8 mouse cellular contexts compared by ENCODE assay signal in genomic region chr2:116072321-116072640, GRCm38 (mm10). TPM values are rescaled to one million over a fixed set of nuclear protein-coding genes. Genes with fewer than 3 reads are reported as not detected.
DNase-seq lines count a peak whose midpoint lies in the region; ATAC-seq and TF ChIP-seq lines count a peak whose summit lies in the region.

No protein-coding gene starts in this region.

- peak overlapping the region; percentile 93 for H3K4me3 ChIP-seq in heart, embryonic 10.5 days
- H3K4me3 ChIP-seq in forebrain, postnatal 0 days (ENCODE audit: low read depth, low read length): peak overlapping the region; percentile 70
- peak overlapping the region; percentile 81 for H3K4me3 ChIP-seq in midbrain, embryonic 11.5 days (ENCODE audit: low read depth, low read length)
- H3K4me3 ChIP-seq in cerebellum, adult 2 months (replicated peaks; ENCODE audit: insufficient read depth, low read depth, low read length): no peak overlapping the region

- DNase-seq in heart, embryonic 10.5 days (ENCODE audit: low spot score): no peak
- DNase-seq in heart, adult 9 months (ENCODE audit: low spot score in 2 of 2): no peak
- peak; percentile 34 for DNase-seq in adipocyte (ENCODE audit: low spot score)
- peak; percentile 67 for DNase-seq in forebrain, postnatal 0 days
- peak; percentile 93 for DNase-seq in midbrain, embryonic 11.5 days (ENCODE audit: low spot score, missing footprints)
- no peak for DNase-seq in urinary bladder, postnatal 36 days (ENCODE audit: low spot score in 2 of 2)
- DNase-seq in cerebellum, postnatal 4 days (ENCODE audit: low spot score in 2 of 2): no peak
- no peak for DNase-seq in cerebellum, adult 2 months

- no peaks in the 10 kb centered on the region for H3K9me3 ChIP-seq in heart, embryonic 10.5 days
- no peaks in the 10 kb centered on the region for H3K9me3 ChIP-seq in forebrain, postnatal 0 days (ENCODE audit: low read length)
- H3K9me3 ChIP-seq in midbrain, embryonic 11.5 days (ENCODE audit: control insufficient read depth, low read length): no peaks in the 10 kb centered on the region

- H3K4me1 ChIP-seq in heart, embryonic 10.5 days: peaks cover 38% of the 10 kb centered on the region
- H3K4me1 ChIP-seq in forebrain, postnatal 0 days (ENCODE audit: insufficient read depth): no peaks in the 10 kb centered on the region
- H3K4me1 ChIP-seq in midbrain, embryonic 11.5 days (ENCODE audit: control insufficient read depth, insufficient read depth, low read length): peaks cover 12% of the 10 kb centered on the region
- no peaks in the 10 kb centered on the region for H3K4me1 ChIP-seq in cerebellum, adult 2 months (ENCODE audit: control insufficient read depth, insufficient read depth, low read length)

- no peaks in the 10 kb centered on the region for H3K36me3 ChIP-seq in heart, embryonic 10.5 days
- no peaks in the 10 kb centered on the region for H3K36me3 ChIP-seq in forebrain, postnatal 0 days (ENCODE audit: insufficient read depth)
- H3K36me3 ChIP-seq in midbrain, embryonic 11.5 days (ENCODE audit: control insufficient read depth, insufficient read depth, low read length): no peaks in the 10 kb centered on the region

- WGBS in heart, embryonic 10.5 days: 4% methylated on average over 13 of the region's 13 CpGs
- 2% methylated on average over 13 of the region's 13 CpGs for WGBS in forebrain, postnatal 0 days
- 2% methylated on average over 13 of the region's 13 CpGs for WGBS in midbrain, embryonic 11.5 days
- 2% methylated on average over 13 of the region's 13 CpGs for WGBS in cerebellum, adult 2 months

- peak overlapping the region; percentile 99 for H3K27ac ChIP-seq in heart, embryonic 10.5 days
- peak overlapping the region; percentile 96 for H3K27ac ChIP-seq in forebrain, postnatal 0 days (ENCODE audit: low read depth, low read length)
- H3K27ac ChIP-seq in midbrain, embryonic 11.5 days (ENCODE audit: low read depth, low read length): no peak overlapping the region
- no peak overlapping the region for H3K27ac ChIP-seq in cerebellum, adult 2 months (ENCODE audit: insufficient read depth, low read length)

- H3K9ac ChIP-seq in forebrain, postnatal 0 days: peak overlapping the region; percentile 77
- H3K9ac ChIP-seq in midbrain, embryonic 11.5 days (ENCODE audit: low read length): peak overlapping the region; percentile 61

- TF ChIP-seq POLR2A in cerebellum, adult 2 months (IDR thresholded peaks at IDR 0.05; ENCODE audit: borderline replicate concordance, insufficient read depth, low read length): no peak

- no peak for TF ChIP-seq CTCF in forebrain, postnatal 0 days (IDR thresholded peaks at IDR 0.05; ENCODE audit: low read depth)
- no peak for TF ChIP-seq CTCF in cerebellum, adult 2 months (IDR thresholded peaks at IDR 0.05; ENCODE audit: borderline replicate concordance, insufficient read depth, low read depth, low read length)

- peak; percentile 23 for ATAC-seq in forebrain, postnatal 0 days
- no peak for ATAC-seq in midbrain, embryonic 11.5 days (ENCODE audit: low FRiP score)

- peaks cover 9% of the 10 kb centered on the region for H3K27me3 ChIP-seq in heart, embryonic 10.5 days (ENCODE audit: insufficient read depth, poor library complexity, severe bottlenecking)
- no peaks in the 10 kb centered on the region for H3K27me3 ChIP-seq in forebrain, postnatal 0 days (ENCODE audit: insufficient read depth, low read length)
- H3K27me3 ChIP-seq in midbrain, embryonic 11.5 days (ENCODE audit: control insufficient read depth, insufficient read depth, low read length): peaks cover 42% of the 10 kb centered on the region
- H3K27me3 ChIP-seq in cerebellum, adult 2 months (ENCODE audit: control insufficient read depth, insufficient read depth, low read length): peaks cover 14% of the 10 kb centered on the region; the same call in 1 of the 2 replicates

- peak overlapping the region; percentile 61 for H3K4me2 ChIP-seq in forebrain, postnatal 0 days (ENCODE audit: low read depth)
- H3K4me2 ChIP-seq in midbrain, embryonic 11.5 days: peak overlapping the region; percentile 81

RNA-seq across cellular contexts. Expression of gene Meis2, which starts 6.6 kb away (rescaled TPM):
- polyA plus RNA-seq in heart, embryonic 10.5 days (2016; fragmentation: Nextera tagmentation; extraction: Ambion mirVana): 45.2 and 62.7 TPM in 2 replicates
- 204 and 227 TPM in 2 replicates for total RNA-seq in forebrain, postnatal 0 days (2014; rRNA removed)
- polyA plus RNA-seq in forebrain, postnatal 0 days (2015; fragmentation: Nextera tagmentation; extraction: Ambion mirVana): 85.5 and 106 TPM in 2 replicates
- 52.2 and 56.5 TPM in 2 replicates for polyA plus RNA-seq in midbrain, embryonic 11.5 days (2014; fragmentation: Nextera tagmentation; extraction: Ambion mirVana)
- polyA plus RNA-seq in cerebellum, adult 2 months (2012; rRNA removed): 36.4 and 58.7 TPM in 2 replicates

Comparison
In these comparisons a context has a peak if more than half of its experiments do, and no peak if none do; other contexts are left out.
1. DNase-seq: peak in adipocyte (single experiment), forebrain, postnatal 0 days (single experiment) and midbrain, embryonic 11.5 days (single experiment); none in heart, embryonic 10.5 days (single experiment), heart, adult 9 months (0 of 2), urinary bladder, postnatal 36 days (0 of 2), cerebellum, postnatal 4 days (0 of 2) and cerebellum, adult 2 months (0 of 2).
2. H3K27ac ChIP-seq: peak in heart, embryonic 10.5 days (single experiment) and forebrain, postnatal 0 days (single experiment); none in midbrain, embryonic 11.5 days (single experiment) and cerebellum, adult 2 months (single experiment).